Comparison of ENCODE assay signal across 22 mouse cellular contexts in genomic region chr2:137853399-137854259, GRCm38 (mm10).
DNase-seq lines count a peak whose midpoint lies in the region; ATAC-seq and TF ChIP-seq lines count a peak whose summit lies in the region.
"Had no signal": no experiment of that assay in that cellular context is flagged by ENCODE, and none has a peak within 500 bp of the region (broad histone marks: within the 10 kb centered on the region; RNA-seq: fewer than 3 reads in every experiment).

No protein-coding gene starts in this region.

- peak; percentile 6 for DNase-seq in hindbrain, embryonic 10.5 days (ENCODE audit: low spot score)
- peak; percentile 15 for DNase-seq in lung, embryonic 14.5 days
- DNase-seq in lung, adult 2 months: no peak
- DNase-seq in limb, embryonic 11.5 days (ENCODE audit: low spot score): peak; percentile 74
- peak; percentile 3 for DNase-seq in skeletal muscle tissue, adult 2 months (ENCODE audit: low read depth, low spot score)
- no peak for DNase-seq in thymus, adult 18-20 months
- DNase-seq: adrenal gland, adult 2 months; cerebellum, adult 8-10 months; gastrocnemius, postnatal 14 days; lung, postnatal 4 days; right cerebral cortex, adult 18-20 months; thymus, adult 2 months had no signal

- H3K9me3 ChIP-seq in hindbrain, embryonic 10.5 days: no peaks in the 10 kb centered on the region
- H3K9me3 ChIP-seq in hindbrain, embryonic 13.5 days: no peaks in the 10 kb centered on the region
- H3K9me3 ChIP-seq in lung, embryonic 14.5 days (ENCODE audit: low read depth, low read length): no peaks in the 10 kb centered on the region
- H3K9me3 ChIP-seq in limb, embryonic 11.5 days (ENCODE audit: control insufficient read depth, low read length): no peaks in the 10 kb centered on the region
- H3K9me3 ChIP-seq in intestine, embryonic 16.5 days (ENCODE audit: control insufficient read depth, low read length): no peaks in the 10 kb centered on the region
- H3K9me3 ChIP-seq: liver, embryonic 12.5 days; lung, embryonic 15.5 days; stomach, embryonic 15.5 days had no signal

- H3K4me3 ChIP-seq in hindbrain, embryonic 10.5 days: no peak overlapping the region
- H3K4me3 ChIP-seq in hindbrain, embryonic 13.5 days: no peak overlapping the region
- H3K4me3 ChIP-seq in lung, embryonic 14.5 days (ENCODE audit: low read depth, low read length): no peak overlapping the region
- H3K4me3 ChIP-seq in lung, adult 2 months (replicated peaks; ENCODE audit: extremely low read depth, low read depth, low read length): no peak overlapping the region
- H3K4me3 ChIP-seq in limb, embryonic 11.5 days (ENCODE audit: low read depth, low read length): no peak overlapping the region
- no peak overlapping the region for H3K4me3 ChIP-seq in intestine, embryonic 16.5 days (ENCODE audit: low read length)
- H3K4me3 ChIP-seq: erythroblast, embryonic 14.5 days; heart, adult 2 months; liver, embryonic 12.5 days; lung, embryonic 15.5 days; stomach, embryonic 15.5 days had no signal

- H3K9ac ChIP-seq in hindbrain, embryonic 13.5 days: no peak overlapping the region
- H3K9ac ChIP-seq in lung, embryonic 14.5 days: no peak overlapping the region
- H3K9ac ChIP-seq in limb, embryonic 11.5 days (ENCODE audit: low read length): no peak overlapping the region
- no peak overlapping the region for H3K9ac ChIP-seq in intestine, embryonic 16.5 days (ENCODE audit: low read depth, low read length)
- H3K9ac ChIP-seq: liver, embryonic 12.5 days; lung, embryonic 15.5 days; stomach, embryonic 15.5 days had no signal

- H3K4me2 ChIP-seq in hindbrain, embryonic 13.5 days: no peak overlapping the region
- no peak overlapping the region for H3K4me2 ChIP-seq in lung, embryonic 14.5 days
- no peak overlapping the region; the same call in 1 of the 2 replicates for H3K4me2 ChIP-seq in limb, embryonic 11.5 days (ENCODE audit: low read depth, severe bottlenecking)
- H3K4me2 ChIP-seq in intestine, embryonic 16.5 days (ENCODE audit: low read depth, low read length): no peak overlapping the region
- H3K4me2 ChIP-seq: liver, embryonic 12.5 days; lung, embryonic 15.5 days; midbrain, embryonic 11.5 days; stomach, embryonic 15.5 days had no signal

- no peak for TF ChIP-seq POLR2A in lung, adult 2 months (IDR thresholded peaks at IDR 0.05; ENCODE audit: borderline replicate concordance, extremely low read depth, low read depth, low read length)

- no peak for ATAC-seq in hindbrain, embryonic 13.5 days (ENCODE audit: low FRiP score)
- ATAC-seq in lung, embryonic 14.5 days (ENCODE audit: insufficient read depth): no peak
- ATAC-seq in limb, embryonic 11.5 days (ENCODE audit: insufficient number of reproducible peaks, low FRiP score, low TSS enrichment, low read depth): peak; percentile 91
- ATAC-seq in intestine, embryonic 16.5 days: no peak
- ATAC-seq: forebrain, embryonic 14.5 days; inflammation-experienced regulatory T-cells, adult 6 months; liver, embryonic 12.5 days had no signal

- H3K36me3 ChIP-seq in hindbrain, embryonic 10.5 days: no peaks in the 10 kb centered on the region
- H3K36me3 ChIP-seq in hindbrain, embryonic 13.5 days: no peaks in the 10 kb centered on the region
- no peaks in the 10 kb centered on the region for H3K36me3 ChIP-seq in lung, embryonic 14.5 days (ENCODE audit: insufficient read depth)
- H3K36me3 ChIP-seq in limb, embryonic 11.5 days (ENCODE audit: control insufficient read depth, insufficient read depth, low read length): no peaks in the 10 kb centered on the region
- H3K36me3 ChIP-seq in intestine, embryonic 16.5 days (ENCODE audit: control insufficient read depth, insufficient read depth, low read length): no peaks in the 10 kb centered on the region
- H3K36me3 ChIP-seq: liver, embryonic 12.5 days; lung, embryonic 15.5 days; stomach, embryonic 15.5 days had no signal

- no peak overlapping the region for H3K27ac ChIP-seq in hindbrain, embryonic 10.5 days
- no peak overlapping the region for H3K27ac ChIP-seq in hindbrain, embryonic 13.5 days
- no peak overlapping the region for H3K27ac ChIP-seq in lung, embryonic 14.5 days (ENCODE audit: low read depth)
- H3K27ac ChIP-seq in limb, embryonic 11.5 days (replicated peaks; ENCODE audit: low read depth, low read length): no peak overlapping the region
- H3K27ac ChIP-seq in intestine, embryonic 16.5 days (ENCODE audit: low read length): no peak overlapping the region
- H3K27ac ChIP-seq: heart, adult 2 months; liver, embryonic 12.5 days; lung, embryonic 15.5 days; stomach, embryonic 15.5 days had no signal

- no peak for TF ChIP-seq CTCF in lung, embryonic 14.5 days (IDR thresholded peaks at IDR 0.05; ENCODE audit: low read depth)
- TF ChIP-seq CTCF in lung, adult 2 months (IDR thresholded peaks at IDR 0.05; ENCODE audit: insufficient read depth, low read length): no peak

- WGBS in hindbrain, embryonic 10.5 days: 81% methylated on average over 10 of the region's 10 CpGs
- WGBS in hindbrain, embryonic 13.5 days: 87% methylated on average over 10 of the region's 10 CpGs
- WGBS in lung, embryonic 14.5 days: 63% methylated on average over 10 of the region's 10 CpGs
- WGBS in lung, adult 2 months: 81% methylated on average over 10 of the region's 10 CpGs
- WGBS in limb, embryonic 11.5 days: 10% methylated on average over 10 of the region's 10 CpGs
- WGBS in intestine, embryonic 16.5 days: 78% methylated on average over 10 of the region's 10 CpGs

- H3K27me3 ChIP-seq in hindbrain, embryonic 10.5 days (ENCODE audit: insufficient read depth, poor library complexity, severe bottlenecking): no peaks in the 10 kb centered on the region
- H3K27me3 ChIP-seq in hindbrain, embryonic 13.5 days: no peaks in the 10 kb centered on the region
- H3K27me3 ChIP-seq in lung, embryonic 14.5 days (ENCODE audit: insufficient read depth, low read length): no peaks in the 10 kb centered on the region
- no peaks in the 10 kb centered on the region for H3K27me3 ChIP-seq in limb, embryonic 11.5 days (ENCODE audit: control insufficient read depth, insufficient read depth, low read length)
- no peaks in the 10 kb centered on the region for H3K27me3 ChIP-seq in intestine, embryonic 16.5 days (replicated peaks; ENCODE audit: control insufficient read depth, insufficient read depth, low read length)
- H3K27me3 ChIP-seq: liver, embryonic 12.5 days; lung, embryonic 15.5 days; stomach, embryonic 15.5 days had no signal

- no peaks in the 10 kb centered on the region for H3K4me1 ChIP-seq in hindbrain, embryonic 10.5 days (replicated peaks)
- H3K4me1 ChIP-seq in hindbrain, embryonic 13.5 days (replicated peaks): no peaks in the 10 kb centered on the region
- H3K4me1 ChIP-seq in lung, embryonic 14.5 days (ENCODE audit: insufficient read depth): no peaks in the 10 kb centered on the region
- no peaks in the 10 kb centered on the region; the same call in 1 of the 2 replicates for H3K4me1 ChIP-seq in lung, adult 2 months (ENCODE audit: control insufficient read depth, insufficient read depth, low read length)
- peaks cover 13% of the 10 kb centered on the region; the same call in 1 of the 2 replicates for H3K4me1 ChIP-seq in limb, embryonic 11.5 days (ENCODE audit: control insufficient read depth, insufficient read depth, low read length)
- no peaks in the 10 kb centered on the region for H3K4me1 ChIP-seq in intestine, embryonic 16.5 days (ENCODE audit: control insufficient read depth, insufficient read depth, low read length)
- H3K4me1 ChIP-seq: liver, embryonic 12.5 days; stomach, embryonic 15.5 days had no signal

Comparison
In these comparisons a context has a peak if more than half of its experiments do, and no peak if none do; other contexts are left out.
1. DNase-seq: peak in hindbrain, embryonic 10.5 days (single experiment), lung, embryonic 14.5 days (single experiment), limb, embryonic 11.5 days (single experiment) and skeletal muscle tissue, adult 2 months (single experiment); none in lung, adult 2 months (single experiment) and thymus, adult 18-20 months (0 of 2).